Mouse (Mus musculus): ENCODE data around the gene Id3.

The Id3 gene

GRCm38 (mm10) chr4:136124581-136124980 lies 18.7 kb upstream of the Id3 start:
- DNase-seq (ENCODE audit: low spot score), result no peak

GRCm38 (mm10) chr4:136125458-136125857 lies 17.8 kb upstream of the Id3 start:
- no peak for DNase-seq (ENCODE audit: low spot score)

- DNase-seq (ENCODE audit: low spot score), result no peak
Observed at GRCm38 (mm10) chr4:136126019-136126418, 17.3 kb upstream of the Id3 start.

GRCm38 (mm10) chr4:136127670-136128069 lies 15.6 kb upstream of the Id3 start:
- no peak for DNase-seq (ENCODE audit: low spot score)

- DNase-seq (ENCODE audit: low spot score), result no peak
Observed at GRCm38 (mm10) chr4:136129842-136130241, 13.5 kb upstream of the Id3 start.

GRCm38 (mm10) chr4:136133801-136134200 lies 9.5 kb upstream of the Id3 start:
- DNase-seq (ENCODE audit: low spot score), result peak; percentile 48

GRCm38 (mm10) chr4:136134418-136134977 lies 8.8 kb upstream of the Id3 start:
- peak; percentile 76 for DNase-seq (ENCODE audit: low spot score)

GRCm38 (mm10) chr4:136134978-136135873 lies 8.1 kb upstream of the Id3 start:
- DNase-seq (ENCODE audit: low spot score), result peak; percentile 90

GRCm38 (mm10) chr4:136135874-136136728 lies 7.2 kb upstream of the Id3 start:
- peak; percentile 74 for DNase-seq (ENCODE audit: low spot score)

GRCm38 (mm10) chr4:136139326-136140110 lies 3.8 kb upstream of the Id3 start:
- DNase-seq (ENCODE audit: low spot score), result no peak

GRCm38 (mm10) chr4:136140327-136141250 lies 2.7 kb upstream of the Id3 start:
- DNase-seq (ENCODE audit: low spot score), result peak; percentile 99

- DNase-seq (ENCODE audit: low spot score), result peak; percentile 44
Observed at GRCm38 (mm10) chr4:136142267-136143192, 767 bp upstream of the Id3 start.

GRCm38 (mm10) chr4:136144126-136144926 lies 1.0 kb downstream of the Id3 start:
- peak; percentile 78 for DNase-seq (ENCODE audit: low spot score)

GRCm38 (mm10) chr4:136144927-136145292 lies 1.6 kb downstream of the Id3 start:
- DNase-seq (ENCODE audit: low spot score), result no peak

GRCm38 (mm10) chr4:136145362-136145885 lies 2.1 kb downstream of the Id3 start:
- DNase-seq (ENCODE audit: low spot score), result peak; percentile 39

GRCm38 (mm10) chr4:136145991-136146711 lies 2.9 kb downstream of the Id3 start:
- no peak for DNase-seq (ENCODE audit: low spot score)

GRCm38 (mm10) chr4:136146712-136147154 lies 3.4 kb downstream of the Id3 start:
- DNase-seq (ENCODE audit: low spot score), result peak; percentile 68
